Mouse (Mus musculus) hindbrain, embryonic 11.5 days (tissue): Measurements from ENCODE around the gene Agbl1. TPM values are rescaled to one million over a fixed set of nuclear protein-coding genes. Genes with fewer than 3 reads are reported as not detected.
"Not testable (repeated sequence)": the region's sequence is repeated elsewhere in the genome, so short reads cannot be mapped to it uniquely, and the experiment has no call there.

Experiments used
- ATAC-seq: fragments of 200-750 bp; cut with Nextera tagmentation; 2 replicates; pipeline ENCODE4 v1.8.0; 2017; ENCODE audit warnings: mild to moderate bottlenecking, moderate TSS enrichment, moderate library complexity; ENCODE audit not compliant: low FRiP score
- DNase-seq: peaks from one replicate; pipeline ENCODE4 v3.0.0-alpha.2; 2015; ENCODE audit warnings: low spot score
- H3K27ac ChIP-seq: fragments of 300-500 bp; sonication (generic); 2 replicates; pipeline ENCODE4 v1.5.1; 2014; ENCODE audit warnings: mild to moderate bottlenecking, low read depth, low read length
- H3K27me3 ChIP-seq: fragments of 300-500 bp; sonication (generic); 2 replicates; pipeline ENCODE4 v1.6.1; 2014; ENCODE audit warnings: mild to moderate bottlenecking, low read length, moderate library complexity, mixed read lengths; ENCODE audit not compliant: control insufficient read depth, insufficient read depth
- H3K36me3 ChIP-seq: fragments of 300-500 bp; sonication (generic); 2 replicates; pipeline ENCODE4 v1.6.1; 2014; ENCODE audit warnings: mild to moderate bottlenecking, low read length, moderate library complexity, mixed read lengths; ENCODE audit not compliant: control insufficient read depth, insufficient read depth
- H3K4me1 ChIP-seq: fragments of 300-500 bp; sonication (generic); replicated peaks from 2 replicates; pipeline ENCODE4 v1.6.1; 2014; ENCODE audit warnings: low read length, mixed read lengths; ENCODE audit not compliant: control insufficient read depth, insufficient read depth
- H3K4me2 ChIP-seq: fragments of 300-500 bp; sonication (generic); replicated peaks from 2 replicates; pipeline ENCODE4 v1.6.1; 2014; ENCODE audit warnings: mild to moderate bottlenecking, low read depth, low read length
- H3K4me3 ChIP-seq: fragments of 300-500 bp; sonication (generic); 2 replicates; pipeline ENCODE4 v1.5.1; 2014; ENCODE audit warnings: low read depth, low read length
- H3K9ac ChIP-seq: fragments of 300-500 bp; sonication (generic); 2 replicates; pipeline ENCODE4 v1.6.1; 2014; ENCODE audit warnings: low read depth, low read length
- H3K9me3 ChIP-seq: fragments of 300-500 bp; sonication (generic); 2 replicates; pipeline ENCODE4 v1.6.1; 2016; ENCODE audit warnings: low read length; ENCODE audit not compliant: control insufficient read depth
- WGBS: fragments of 180-500 bp; shearing (Covaris S2); extraction: QIAGEN DNeasy Blood & Tissue Kit; methylation state at CpG from one replicate; pipeline ENCODE4 v1.1.7; 2014; 5-methylcytosine and 5-hydroxymethylcytosine counted together
- polyA plus RNA-seq: library from polyadenylated mRNA; unstranded; fragments of >200 nt; fragmentation: Nextera tagmentation; extraction: Ambion mirVana; gene quantifications from 2 replicates; pipeline ENCODE4 v1.2.1, GENCODE M21; 2014

Agbl1 gene
- polyA plus RNA-seq, 1 experiment from 2014 or later, result 0.28 TPM

DNA sequence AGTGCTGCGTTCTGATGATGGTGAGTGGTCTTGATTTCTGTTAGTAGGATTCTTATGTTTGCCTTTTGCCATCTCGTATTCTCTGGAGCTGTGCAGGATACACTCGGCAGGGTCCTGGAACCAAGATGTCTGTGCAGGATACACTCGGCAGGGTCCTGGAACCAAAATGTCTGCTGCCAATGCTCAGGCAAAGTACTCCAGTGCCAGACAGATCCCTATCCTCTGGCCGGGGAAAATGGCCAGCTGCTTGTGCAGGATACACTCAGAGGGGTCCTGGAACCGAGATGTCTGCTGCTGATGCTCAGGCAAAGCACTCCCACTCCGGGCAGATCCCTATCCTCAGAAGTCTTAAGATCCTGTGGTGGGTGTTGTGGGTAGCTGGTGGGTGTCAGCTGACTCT is 502.5 kb downstream of the Agbl1 start:
- H3K9me3 ChIP-seq, H3K27me3 ChIP-seq, H3K4me3 ChIP-seq, H3K4me2 ChIP-seq, H3K36me3 ChIP-seq, H3K4me1 ChIP-seq, H3K9ac ChIP-seq, ATAC-seq, H3K27ac ChIP-seq, DNase-seq: not testable (repeated sequence)
- WGBS, result 92% methylated on average over 7 of the region's 7 CpGs

DNA sequence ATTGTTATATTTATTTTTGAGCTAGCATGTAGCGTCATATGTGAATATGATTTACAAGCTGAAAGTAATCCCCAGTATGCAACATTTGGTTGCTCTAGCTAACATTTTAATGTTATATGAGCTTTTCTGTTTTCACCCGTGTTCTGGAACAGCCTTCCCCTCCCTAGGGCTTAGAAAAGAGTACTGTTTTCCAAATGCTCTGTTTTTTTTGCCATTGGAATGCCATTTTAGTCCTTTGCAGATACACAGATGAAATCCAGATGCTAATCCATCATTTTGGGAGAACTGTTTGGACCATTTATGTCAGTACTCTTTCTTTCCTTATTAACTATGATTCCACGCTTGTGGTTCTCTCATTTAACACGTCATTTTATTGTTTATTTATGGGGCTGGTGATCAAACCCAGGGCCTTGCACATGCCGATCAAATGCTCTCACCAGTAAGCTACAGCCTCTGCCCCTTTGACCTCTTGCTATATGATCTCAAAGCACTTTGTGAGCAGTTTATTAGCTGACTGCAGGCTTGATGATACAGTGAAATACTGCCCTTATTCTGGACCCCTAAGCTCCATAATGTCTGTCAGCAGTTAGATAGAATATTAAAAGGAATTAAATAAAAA is 547.7 kb downstream of the Agbl1 start:
- Histone ChIP-seq H3K27me3 (no peaks in the 10 kb centered on the region), H3K4me3 (no peak overlapping the region), H3K4me1 (0 out of 2 replicates have a peak, but pooled peaks cover 2% of the 10 kb centered on the region), H3K27ac (no peak overlapping the region), H3K9ac (no peak overlapping the region), H3K36me3 (no peaks in the 10 kb centered on the region), H3K4me2 (no peak overlapping the region), H3K9me3 (no peaks in the 10 kb centered on the region)
- DNase-seq (peak; percentile 37), ATAC-seq (peak; percentile 43; the same call in 1 of the 2 replicates)
- 34% methylated on average over 5 of the region's 5 CpGs for WGBS

DNA sequence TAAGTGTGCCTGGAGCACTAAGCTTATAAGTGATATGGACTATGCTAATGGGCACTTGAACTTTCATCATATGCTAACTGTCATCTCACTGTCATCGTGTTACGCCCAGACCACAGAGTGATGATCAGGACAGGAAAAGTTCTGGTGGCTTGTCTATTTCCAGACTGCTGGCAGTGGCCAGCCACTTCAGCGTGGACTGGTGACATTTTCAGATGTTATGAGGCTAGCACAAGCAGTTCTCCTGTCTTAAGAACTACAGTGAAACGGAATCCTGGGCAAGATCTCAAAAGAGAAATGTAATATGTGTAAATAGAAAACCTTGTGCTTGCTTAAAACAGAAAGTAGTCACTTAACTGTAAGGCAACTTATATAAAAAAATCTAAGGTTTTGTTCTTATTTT is 550.8 kb downstream of the Agbl1 start:
- H3K9ac ChIP-seq, result no peak overlapping the region
- ATAC-seq (no peak), DNase-seq (no peak)
- no peak overlapping the region for H3K4me3 ChIP-seq
- H3K27ac ChIP-seq, result no peak overlapping the region
- H3K9me3 ChIP-seq, result no peaks in the 10 kb centered on the region
- H3K4me2 ChIP-seq, result no peak overlapping the region
- H3K36me3 ChIP-seq, result no peaks in the 10 kb centered on the region
- whole genome bisulfite sequencing, result 86% methylated on average over 4 of the region's 4 CpGs
- H3K4me1 ChIP-seq, result 0 out of 2 replicates have a peak, but pooled peaks cover 2% of the 10 kb centered on the region
- no peaks in the 10 kb centered on the region for H3K27me3 ChIP-seq

DNA sequence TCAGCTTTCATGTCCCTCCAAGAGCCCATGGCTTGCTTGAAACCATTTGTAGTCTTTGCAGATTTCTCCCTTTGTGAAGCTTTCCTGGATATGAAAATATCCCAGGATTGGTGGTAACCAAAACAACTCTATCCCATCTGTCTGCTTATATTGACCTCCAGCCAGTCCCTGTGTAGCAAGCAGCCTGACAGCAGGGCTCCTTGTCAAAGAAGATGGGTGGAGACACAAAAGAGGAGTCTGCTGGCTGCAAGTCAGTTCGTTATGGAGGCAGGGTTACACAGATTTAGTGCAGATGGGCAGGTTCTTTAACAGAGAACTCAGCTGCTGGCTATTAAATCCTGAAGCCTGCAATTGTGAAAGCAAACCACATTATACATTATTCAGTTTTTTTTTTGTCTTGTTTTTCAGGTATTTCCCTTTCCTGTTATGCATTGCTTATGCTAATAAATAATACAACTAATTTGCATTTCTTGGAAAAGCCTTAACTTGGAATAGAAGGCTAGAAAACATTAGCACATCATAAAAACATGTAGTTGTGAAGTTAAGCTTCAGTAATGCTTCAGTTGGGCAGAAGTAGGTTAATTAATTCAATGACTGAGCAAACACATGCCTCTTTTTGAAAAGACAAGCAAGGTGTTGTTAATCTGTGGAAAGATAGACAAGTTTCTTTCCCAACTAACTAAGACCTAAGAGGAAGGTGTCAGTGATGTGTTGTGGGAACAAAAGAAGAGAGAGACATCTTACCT is 559.0 kb downstream of the Agbl1 start:
- Histone ChIP-seq H3K4me1 (no peaks in the 10 kb centered on the region), H3K27me3 (no peaks in the 10 kb centered on the region), H3K4me3 (no peak overlapping the region), H3K36me3 (no peaks in the 10 kb centered on the region), H3K27ac (no peak overlapping the region), H3K9ac (no peak overlapping the region), H3K4me2 (no peak overlapping the region), H3K9me3 (no peaks in the 10 kb centered on the region)
- ATAC-seq (no peak), DNase-seq (peak; percentile 8)
- WGBS, result 0% methylated on average over 1 of the region's 1 CpGs

DNA sequence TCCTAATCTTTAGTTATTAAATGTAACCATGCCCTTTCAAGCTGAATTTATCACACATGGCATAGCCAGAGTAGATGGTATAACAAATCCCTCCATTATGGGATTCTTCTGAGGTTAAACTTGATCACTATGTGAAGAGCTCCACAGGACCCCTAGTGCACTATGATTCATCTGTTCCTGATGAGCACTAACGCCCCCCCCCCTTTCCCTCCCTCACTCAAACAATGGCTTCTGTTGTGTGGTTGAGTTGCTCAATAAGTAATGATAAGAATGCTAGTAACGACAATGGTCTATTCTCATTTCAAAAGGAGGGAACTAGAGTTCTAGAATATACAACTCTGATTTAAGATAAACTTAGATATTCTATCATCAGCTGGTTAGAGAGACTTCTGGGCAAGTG is 560.4 kb downstream of the Agbl1 start:
- ATAC-seq, result no peak

DNA sequence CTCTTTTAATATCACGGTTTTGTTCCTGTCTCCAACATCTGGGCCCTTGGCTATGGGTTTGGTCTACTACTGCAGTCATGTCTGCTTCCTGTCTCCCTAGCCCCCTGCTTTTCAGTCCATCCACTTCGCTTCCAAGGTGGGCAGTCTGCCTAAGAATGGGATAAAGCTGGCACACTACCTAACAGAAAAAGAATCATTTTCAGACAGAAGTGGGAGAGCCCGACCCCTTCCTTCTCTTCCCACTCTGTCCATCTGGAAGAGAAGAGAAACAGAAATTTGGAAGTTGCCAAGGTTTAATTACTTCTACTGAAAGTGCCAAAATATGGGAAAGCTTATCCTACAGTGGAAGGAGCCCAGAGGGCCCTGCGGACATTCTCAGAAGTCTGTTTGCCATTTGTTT is 561.6 kb downstream of the Agbl1 start:
- Histone ChIP-seq H3K36me3 (no peaks in the 10 kb centered on the region), H3K27ac (no peak overlapping the region), H3K4me2 (no peak overlapping the region), H3K9ac (no peak overlapping the region), H3K4me3 (no peak overlapping the region), H3K4me1 (no peaks in the 10 kb centered on the region), H3K9me3 (no peaks in the 10 kb centered on the region), H3K27me3 (no peaks in the 10 kb centered on the region)
- 83% methylated on average over 4 of the region's 4 CpGs for WGBS
- DNase-seq (no peak), ATAC-seq (no peak)

More for the DNA sequence above, 560.4 kb downstream of the Agbl1 start:
- WGBS, result 54% methylated on average over 2 of the region's 2 CpGs
- Histone ChIP-seq H3K27ac (no peak overlapping the region), H3K4me3 (no peak overlapping the region), H3K4me2 (no peak overlapping the region), H3K36me3 (no peaks in the 10 kb centered on the region), H3K4me1 (no peaks in the 10 kb centered on the region), H3K9me3 (no peaks in the 10 kb centered on the region), H3K27me3 (no peaks in the 10 kb centered on the region), H3K9ac (no peak overlapping the region)
- no peak for DNase-seq

DNA sequence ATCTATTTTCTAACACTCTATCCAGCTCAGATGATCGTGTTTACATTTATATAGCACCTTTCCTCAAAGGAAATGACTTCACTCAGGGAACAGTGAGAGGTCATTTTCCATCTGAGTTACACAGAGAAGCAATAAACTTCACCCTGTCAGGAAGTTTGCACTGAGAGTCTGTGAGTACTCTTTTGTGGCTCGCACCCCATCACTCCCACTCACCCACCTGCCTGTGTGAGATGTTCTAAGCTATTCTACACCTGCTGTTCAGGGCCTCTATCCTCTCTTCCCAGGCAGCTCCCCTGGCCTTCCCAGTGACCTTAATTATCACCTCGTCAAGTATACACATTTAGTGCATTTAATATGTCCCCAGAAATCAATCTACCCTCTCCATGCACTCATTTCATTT is 580.3 kb downstream of the Agbl1 start:
- H3K4me1 ChIP-seq, result no peaks in the 10 kb centered on the region
- H3K27ac ChIP-seq, result no peak overlapping the region
- ATAC-seq (no peak), DNase-seq (no peak)
- no peaks in the 10 kb centered on the region for H3K27me3 ChIP-seq
- H3K36me3 ChIP-seq, result no peaks in the 10 kb centered on the region
- 66% methylated on average over 3 of the region's 3 CpGs for WGBS
- H3K9me3 ChIP-seq, result no peaks in the 10 kb centered on the region
- no peak overlapping the region for H3K9ac ChIP-seq
- no peak overlapping the region for H3K4me3 ChIP-seq
- no peak overlapping the region for H3K4me2 ChIP-seq

DNA sequence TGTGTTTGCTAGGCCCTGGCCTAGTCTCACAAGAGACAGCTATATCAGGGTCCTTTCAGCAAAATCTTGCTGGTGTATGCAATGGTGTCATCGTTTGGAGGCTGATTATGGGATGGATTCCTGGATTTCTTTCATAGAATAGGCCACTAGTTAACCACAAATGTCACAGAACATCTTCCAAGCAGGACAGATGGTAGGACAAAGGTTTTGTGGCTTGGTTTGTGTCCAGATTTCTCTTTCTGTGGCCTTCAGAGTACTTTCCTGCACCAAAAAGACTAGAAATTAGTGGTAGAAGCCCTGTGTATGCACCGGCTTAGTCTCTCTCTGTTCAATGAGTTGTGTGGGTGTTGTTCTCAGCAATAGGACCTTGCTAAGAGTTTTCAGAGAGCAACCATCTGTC is 590.9 kb downstream of the Agbl1 start:
- no peak overlapping the region for H3K27ac ChIP-seq
- no peak overlapping the region for H3K9ac ChIP-seq
- DNase-seq, result no peak
- H3K36me3 ChIP-seq, result no peaks in the 10 kb centered on the region
- no peak for ATAC-seq
- WGBS, result 85% methylated on average over 2 of the region's 2 CpGs
- H3K9me3 ChIP-seq, result no peaks in the 10 kb centered on the region
- no peaks in the 10 kb centered on the region for H3K4me1 ChIP-seq
- H3K4me2 ChIP-seq, result no peak overlapping the region
- no peaks in the 10 kb centered on the region for H3K27me3 ChIP-seq
- H3K4me3 ChIP-seq, result no peak overlapping the region

DNA sequence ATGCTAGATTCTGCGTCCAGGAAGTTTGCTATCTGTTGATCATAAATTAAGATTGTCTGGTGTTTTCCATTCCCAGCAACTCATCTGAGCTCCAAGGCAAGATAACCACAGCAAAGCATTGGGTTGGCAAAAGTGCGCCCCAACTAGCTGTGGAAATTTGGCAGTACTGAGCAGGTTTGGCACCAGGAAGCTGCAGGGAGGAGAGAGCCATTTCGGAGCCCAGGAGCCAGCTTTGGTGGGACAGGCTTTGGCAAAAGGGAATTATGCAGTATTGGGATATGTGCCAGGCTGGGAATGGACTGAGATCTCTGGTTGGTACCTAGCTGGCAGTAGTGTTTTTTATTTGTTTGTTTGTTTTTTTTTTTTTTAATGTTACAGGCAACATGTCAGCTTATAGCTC is 612.5 kb downstream of the Agbl1 start:
- Histone ChIP-seq H3K9me3 (no peaks in the 10 kb centered on the region), H3K4me1 (no peaks in the 10 kb centered on the region), H3K4me3 (no peak overlapping the region), H3K27me3 (no peaks in the 10 kb centered on the region), H3K9ac (no peak overlapping the region), H3K4me2 (no peak overlapping the region), H3K27ac (no peak overlapping the region), H3K36me3 (no peaks in the 10 kb centered on the region)
- 91% methylated on average over 3 of the region's 3 CpGs for WGBS
- ATAC-seq (no peak), DNase-seq (no peak)
